Mouse (Mus musculus) kidney, postnatal 4 days (tissue): ENCODE results near the gene Sh3d19.

Experiments used
- DNase-seq, 2 experiments: peaks; one replicate each; pipeline ENCODE4 v3.0.0; 2021; ENCODE audit warnings: mixed read lengths in 2 of 2

The Sh3d19 gene

GRCm38 (mm10) chr3:85970742-85971598 lies at the start of gene Sh3d19:
Gene Sh3d19 (plus strand): TSS chr3:85971109.
- DNase-seq: peak; percentile 87 to 91

DNA sequence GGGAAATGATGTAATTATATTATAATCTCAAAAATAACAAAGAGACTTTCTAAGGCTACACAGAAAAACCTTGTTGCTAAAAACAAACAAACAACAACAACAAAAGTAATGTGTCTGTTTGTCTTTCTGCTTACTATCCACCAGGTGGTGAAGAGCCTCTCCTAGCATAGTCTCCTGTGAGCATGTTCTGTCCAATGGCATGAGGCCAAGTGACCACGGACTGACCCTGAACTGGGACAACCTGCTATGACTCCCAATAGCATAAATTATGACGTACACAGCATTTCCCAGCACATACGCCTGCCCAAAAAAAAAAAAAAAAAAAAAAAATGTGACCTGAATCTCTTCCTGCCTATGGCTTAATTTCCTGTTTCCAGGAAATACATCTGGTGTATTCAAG lies 48.6 kb upstream of the Sh3d19 start:
- peak; percentile 75 to 80 for DNase-seq

DNA sequence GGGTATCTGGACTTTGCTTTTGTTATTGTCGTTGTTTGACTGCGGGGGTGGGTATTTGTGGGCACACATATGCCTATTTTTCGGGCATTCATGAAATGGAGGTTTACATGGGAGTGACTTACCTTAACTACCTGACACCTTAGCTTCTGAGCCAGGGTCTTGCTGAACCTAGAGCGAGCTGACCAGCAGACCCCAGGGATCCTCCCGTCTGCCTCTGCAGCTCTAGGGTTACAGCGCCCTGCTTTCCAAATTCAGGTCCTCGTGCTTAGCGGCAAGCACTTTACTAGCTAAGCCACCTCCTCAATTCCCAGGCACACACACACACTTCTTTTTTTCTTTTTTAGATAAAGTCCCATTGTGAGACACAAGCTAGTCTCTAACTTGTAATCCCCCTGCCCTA lies 47.6 kb upstream of the Sh3d19 start:
- DNase-seq: no peak

GRCm38 (mm10) chr3:85923954-85924945 lies 46.7 kb upstream of the Sh3d19 start:
- peak; percentile 92 to 93 for DNase-seq

GRCm38 (mm10) chr3:85927296-85927695 lies 43.6 kb upstream of the Sh3d19 start:
- no peak for DNase-seq

- no peak for DNase-seq
Observed at GRCm38 (mm10) chr3:85928140-85928611, 42.7 kb upstream of the Sh3d19 start.

- no peak for DNase-seq
Observed at GRCm38 (mm10) chr3:85929711-85930110, 41.2 kb upstream of the Sh3d19 start.

- no peak for DNase-seq
Observed at GRCm38 (mm10) chr3:85930671-85931255, 40.1 kb upstream of the Sh3d19 start.

GRCm38 (mm10) chr3:85931859-85932258 lies 39.0 kb upstream of the Sh3d19 start:
- no peak for DNase-seq

DNA sequence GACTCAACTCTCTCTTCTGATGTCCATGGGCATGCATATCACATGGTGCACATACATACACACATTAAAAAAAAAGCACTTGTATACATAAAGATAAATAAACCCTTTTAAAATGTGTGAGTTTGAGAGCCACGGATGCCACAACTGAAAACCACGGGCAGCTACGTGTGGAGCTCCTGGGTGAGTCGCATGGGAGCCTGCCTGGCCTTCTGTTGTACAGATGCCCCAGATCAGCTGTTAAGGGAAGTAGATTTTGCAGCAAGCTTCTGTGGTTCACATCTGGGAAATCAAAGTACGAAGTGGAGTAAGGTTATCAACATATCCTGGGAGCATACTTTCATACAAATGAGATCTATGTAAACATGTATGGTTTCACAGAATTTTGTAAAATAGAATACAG lies 37.3 kb upstream of the Sh3d19 start:
- DNase-seq: no peak

DNA sequence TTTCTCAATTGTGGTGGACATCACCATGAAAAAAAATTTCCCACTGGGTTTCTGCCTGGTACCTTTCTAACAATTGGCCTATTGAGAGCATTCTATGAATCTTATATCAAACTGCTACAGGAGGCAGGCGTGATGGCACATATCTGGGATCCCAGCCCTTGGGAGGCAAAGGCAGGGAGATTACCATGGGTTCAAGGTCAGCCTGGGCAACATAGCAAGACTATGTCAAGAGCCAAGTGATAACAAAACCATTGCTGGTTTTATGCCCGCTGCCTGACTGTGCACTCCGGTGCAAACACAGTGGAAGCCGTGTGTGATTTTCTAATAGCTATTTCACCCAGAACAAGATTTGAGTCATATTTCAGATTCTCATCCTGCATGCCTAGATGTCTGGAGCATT lies 20.0 kb upstream of the Sh3d19 start:
- DNase-seq: no peak

- DNase-seq: no peak
Observed at GRCm38 (mm10) chr3:85952696-85953283, 18.1 kb upstream of the Sh3d19 start.

DNA sequence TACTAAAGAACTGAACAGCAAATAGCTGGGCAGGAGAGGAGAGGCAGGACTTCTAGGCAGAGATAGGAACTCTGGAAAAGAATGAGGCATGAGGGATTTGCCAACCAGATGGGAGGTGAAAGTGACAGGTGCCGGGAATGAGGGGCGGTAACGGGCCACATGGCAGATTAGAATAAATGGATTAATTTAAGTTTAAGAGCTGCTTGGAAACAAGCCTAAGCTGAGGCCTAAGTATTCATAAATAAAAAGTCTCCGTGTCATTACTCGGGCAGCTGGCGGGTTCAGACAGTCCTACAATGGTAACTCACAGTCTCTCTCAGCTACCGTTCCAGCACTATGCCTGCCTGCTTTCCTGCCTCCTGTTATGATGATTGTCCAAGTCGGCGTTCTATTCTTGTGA lies 15.6 kb upstream of the Sh3d19 start:
- DNase-seq: no peak

DNA sequence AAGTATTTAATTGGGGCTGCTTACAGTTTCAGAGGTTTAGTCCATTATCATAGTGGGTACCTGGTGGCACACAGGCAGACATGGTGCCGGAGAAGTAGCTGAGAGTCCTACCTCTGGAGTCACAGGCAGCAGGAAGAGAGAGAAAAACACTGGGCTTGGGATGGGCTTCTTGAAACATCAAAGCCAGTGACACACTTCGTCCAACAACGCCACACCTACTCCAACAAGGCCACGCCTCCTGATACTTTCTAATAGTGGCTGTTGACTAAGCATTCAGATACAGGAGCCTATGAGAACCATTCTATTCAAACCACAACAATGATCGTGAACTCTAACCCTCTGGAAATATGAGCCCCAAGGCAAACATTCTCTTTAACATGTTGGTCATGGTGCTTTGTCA lies 15.2 kb upstream of the Sh3d19 start:
- no peak for DNase-seq

DNA sequence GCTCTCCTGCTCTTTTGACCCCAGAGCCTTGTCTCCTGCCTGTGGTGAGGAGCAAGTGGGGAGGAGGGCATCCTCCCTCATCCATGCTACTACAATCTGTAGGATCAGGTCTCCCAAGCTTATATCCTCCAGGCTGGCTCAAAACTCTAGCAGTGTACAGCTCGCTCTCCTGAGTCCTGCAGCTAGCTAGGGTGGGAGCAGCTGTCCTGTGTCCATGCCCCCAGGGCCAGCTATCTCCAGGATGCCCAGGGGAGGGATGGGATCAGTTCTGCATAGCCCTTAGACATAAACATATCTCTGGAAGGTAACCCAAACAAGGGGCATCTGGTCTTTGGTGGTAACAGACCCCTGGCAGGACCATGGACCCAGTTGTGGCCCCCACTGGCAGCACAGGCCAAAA lies 11.2 kb upstream of the Sh3d19 start:
- DNase-seq: no peak

GRCm38 (mm10) chr3:85961134-85961533 lies 9.8 kb upstream of the Sh3d19 start:
- DNase-seq: peak in 1 of 2 experiments; percentile 18

DNA sequence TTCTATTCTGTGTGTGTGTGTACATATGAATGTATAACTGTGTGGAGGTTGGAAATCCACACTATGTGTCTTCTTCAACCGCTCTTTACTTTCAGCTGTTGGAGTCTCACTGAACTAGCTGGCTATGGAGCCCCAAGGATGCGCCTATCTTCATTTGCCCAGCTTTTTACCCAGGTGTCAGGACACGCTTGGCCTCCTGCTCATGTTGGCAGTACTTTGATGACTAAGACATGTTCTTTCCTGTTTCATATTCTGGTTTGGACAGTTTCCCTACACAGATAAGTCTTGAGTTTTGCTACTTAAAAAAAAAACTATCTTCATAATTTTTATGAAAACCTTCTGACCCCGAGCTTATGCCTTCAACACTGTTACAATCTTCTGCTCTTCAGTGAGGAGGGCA lies 5.4 kb upstream of the Sh3d19 start:
- DNase-seq: no peak

DNA sequence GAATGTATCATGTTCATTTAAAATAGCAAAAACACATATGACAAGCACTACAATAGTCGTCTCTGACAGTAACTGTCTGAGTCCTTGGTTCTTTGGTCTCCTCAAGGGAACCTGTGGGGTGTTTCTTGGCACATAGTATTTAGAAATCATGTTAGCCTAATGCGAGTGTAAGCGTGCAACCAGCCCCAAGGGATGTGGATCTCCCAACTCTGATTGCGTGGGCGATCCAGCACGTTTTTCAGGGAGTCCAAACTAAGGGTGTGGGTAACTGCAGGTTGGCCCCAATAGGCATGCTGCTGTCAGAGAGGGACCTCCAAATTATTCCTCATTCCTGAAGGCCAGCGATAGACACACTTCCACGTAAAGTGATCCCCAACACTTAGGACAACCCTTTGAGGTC lies 1.9 kb upstream of the Sh3d19 start:
- DNase-seq: no peak

- peak; percentile 66 to 80 for DNase-seq
Observed at GRCm38 (mm10) chr3:85971599-85971975, 678 bp downstream of the Sh3d19 start.

DNA sequence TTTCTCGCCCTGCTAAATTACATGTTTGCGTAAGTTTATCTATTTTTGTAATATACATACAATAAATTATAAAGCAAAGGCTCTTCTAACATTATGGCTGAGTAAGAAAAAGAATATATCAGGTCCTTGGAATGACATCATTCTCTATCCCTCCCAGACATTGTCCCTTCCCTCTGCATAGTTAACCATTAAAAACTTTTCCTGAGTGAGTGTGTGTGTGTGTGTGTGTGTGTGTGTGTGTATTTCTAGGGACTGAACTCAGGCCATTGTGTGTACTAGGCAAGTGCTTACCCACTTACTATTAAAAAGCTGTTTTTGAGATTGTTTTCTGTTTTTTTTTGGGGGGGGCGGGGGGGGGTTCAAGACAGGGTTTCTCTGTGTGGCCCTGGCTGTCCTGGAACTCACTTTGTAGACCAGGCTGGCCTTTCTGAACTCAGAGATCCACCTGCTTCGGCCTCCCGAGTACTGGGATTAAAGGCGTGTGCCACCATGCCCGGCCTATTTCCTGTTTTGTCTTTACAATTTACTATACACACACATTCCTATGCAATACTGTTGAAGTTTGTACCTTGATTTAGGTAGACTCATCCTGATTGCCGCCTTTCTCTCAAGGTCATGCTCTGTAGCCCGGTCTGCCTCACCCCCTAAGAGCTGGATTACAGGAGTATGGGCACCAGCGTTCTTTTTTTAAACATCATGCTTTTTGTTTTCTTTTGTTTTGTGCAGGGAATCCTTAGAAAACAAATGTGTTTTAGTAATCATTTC lies 2.6 kb downstream of the Sh3d19 start:
- DNase-seq: peak in 1 of 2 experiments; percentile 35

DNA sequence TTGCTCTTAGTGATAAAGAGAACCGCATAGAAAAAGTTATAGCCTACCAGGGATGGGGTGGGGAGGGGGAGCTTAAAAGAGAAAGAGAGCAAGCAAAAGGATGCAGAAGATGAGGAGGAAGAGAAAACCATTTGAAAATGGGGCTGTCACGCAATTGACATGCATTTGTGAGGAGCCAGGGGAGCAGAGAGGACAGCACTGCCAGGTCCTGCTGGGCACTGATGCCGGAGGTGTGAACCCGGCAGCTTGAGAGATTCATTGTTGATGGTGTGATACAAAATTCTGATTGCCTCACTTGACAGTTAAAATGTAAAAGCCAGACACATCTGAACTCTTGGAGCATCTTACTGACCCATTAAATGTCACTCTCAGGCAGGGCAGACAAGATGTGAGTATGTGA lies 3.5 kb downstream of the Sh3d19 start:
- no peak for DNase-seq

- DNase-seq: no peak
Observed at GRCm38 (mm10) chr3:85980036-85980435, 9.1 kb downstream of the Sh3d19 start.
